Comparison of ENCODE assay signal across 9 mouse cellular contexts in the genomic region with DNA sequence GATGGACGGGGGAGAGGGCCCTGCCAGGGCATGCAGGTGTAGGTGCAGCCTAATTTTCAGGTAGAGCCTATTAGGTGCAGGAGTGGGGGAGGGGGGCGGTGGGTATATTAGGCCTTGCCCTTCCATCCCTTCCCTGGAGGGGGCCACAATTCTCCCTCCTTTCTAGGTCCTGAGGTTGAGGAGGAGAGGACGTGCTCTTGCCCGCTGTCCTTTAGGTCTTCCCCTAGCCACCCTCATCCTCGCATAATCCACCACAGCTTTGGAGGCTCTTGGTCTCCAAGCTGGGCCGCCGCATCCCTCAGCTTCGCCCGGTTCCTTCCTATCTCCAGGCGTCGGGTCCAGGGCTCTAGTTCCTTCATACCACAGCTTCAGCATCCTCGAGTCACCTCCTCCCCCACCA. TPM values are rescaled to one million over a fixed set of nuclear protein-coding genes. Genes with fewer than 3 reads are reported as not detected.
A peak's percentile ranks its signal among the peaks of the same experiment; 100 is the strongest.
DNase-seq lines count a peak whose midpoint lies in the region; ATAC-seq lines count a peak whose summit lies in the region.
"Had no signal": no experiment of that assay in that cellular context is flagged by ENCODE, and none has a peak within 500 bp of the region (broad histone marks: within the 10 kb centered on the region; RNA-seq: fewer than 3 reads in every experiment).

No protein-coding gene starts in this region.

- peak; percentile 23 for DNase-seq in neural tube, embryonic 11.5 days (ENCODE audit: low spot score)
- no peak for DNase-seq in neural tube, embryonic 10.5 days (ENCODE audit: extremely low spot score, low spot score)
- peak; percentile 80 for DNase-seq in cerebellum, adult 9-10 months
- no peak for DNase-seq in hindbrain, embryonic 10.5 days (ENCODE audit: low spot score)
- DNase-seq in midbrain, embryonic 11.5 days (ENCODE audit: low spot score, missing footprints) = no peak
- DNase-seq in right cerebral cortex, postnatal 36 days (ENCODE audit: low spot score in 2 of 2) = no peak
- DNase-seq in adrenal gland, adult 2 months = no peak

- peaks cover 36% of the 10 kb centered on the region for H3K4me1 ChIP-seq in neural tube, embryonic 11.5 days (ENCODE audit: control insufficient read depth, insufficient read depth, low read length)
- peaks cover 70% of the 10 kb centered on the region for H3K4me1 ChIP-seq in hindbrain, embryonic 10.5 days (replicated peaks)
- peaks cover 31% of the 10 kb centered on the region for H3K4me1 ChIP-seq in midbrain, embryonic 11.5 days (ENCODE audit: control insufficient read depth, insufficient read depth, low read length)

- WGBS in neural tube, embryonic 11.5 days = under 1% methylated on average over 12 of the region's 12 CpGs
- WGBS in hindbrain, embryonic 10.5 days = 1% methylated on average over 12 of the region's 12 CpGs
- WGBS in midbrain, embryonic 11.5 days = 2% methylated on average over 12 of the region's 12 CpGs

- no peaks in the 10 kb centered on the region for H3K27me3 ChIP-seq in neural tube, embryonic 11.5 days (ENCODE audit: control insufficient read depth, insufficient read depth, low read length)
- no peaks in the 10 kb centered on the region for H3K27me3 ChIP-seq in hindbrain, embryonic 10.5 days (ENCODE audit: insufficient read depth, poor library complexity, severe bottlenecking)
- no peaks in the 10 kb centered on the region for H3K27me3 ChIP-seq in midbrain, embryonic 11.5 days (ENCODE audit: control insufficient read depth, insufficient read depth, low read length)

- H3K9ac ChIP-seq in neural tube, embryonic 11.5 days (ENCODE audit: low read length) = peak overlapping the region; percentile 75
- peak overlapping the region; percentile 86 for H3K9ac ChIP-seq in midbrain, embryonic 11.5 days (ENCODE audit: low read length)

- peak overlapping the region; percentile 78 for H3K4me2 ChIP-seq in neural tube, embryonic 11.5 days (ENCODE audit: low read depth)
- H3K4me2 ChIP-seq in midbrain, embryonic 11.5 days = peak overlapping the region; percentile 92

- no peak for ATAC-seq in neural tube, embryonic 11.5 days (ENCODE audit: insufficient read depth, low FRiP score, low TSS enrichment)
- no peak for ATAC-seq in midbrain, embryonic 11.5 days (ENCODE audit: low FRiP score)
- no peak for ATAC-seq in megakaryocyte progenitor cell, adult 5-6 weeks (replicated peaks; ENCODE audit: poor library complexity)

- H3K9me3 ChIP-seq in neural tube, embryonic 11.5 days (ENCODE audit: control insufficient read depth, low read length) = no peaks in the 10 kb centered on the region
- H3K9me3 ChIP-seq in hindbrain, embryonic 10.5 days = no peaks in the 10 kb centered on the region
- no peaks in the 10 kb centered on the region for H3K9me3 ChIP-seq in midbrain, embryonic 11.5 days (ENCODE audit: control insufficient read depth, low read length)

- peak overlapping the region; percentile 58 for H3K4me3 ChIP-seq in neural tube, embryonic 11.5 days (ENCODE audit: low read depth, low read length)
- H3K4me3 ChIP-seq in hindbrain, embryonic 10.5 days = peak overlapping the region; percentile 73
- H3K4me3 ChIP-seq in midbrain, embryonic 11.5 days (ENCODE audit: low read depth, low read length) = peak overlapping the region; percentile 65

- H3K36me3 ChIP-seq in neural tube, embryonic 11.5 days (ENCODE audit: control insufficient read depth, insufficient read depth, low read length) = no peaks in the 10 kb centered on the region; the same call in 1 of the 2 replicates
- peaks cover 12% of the 10 kb centered on the region for H3K36me3 ChIP-seq in hindbrain, embryonic 10.5 days
- no peaks in the 10 kb centered on the region for H3K36me3 ChIP-seq in midbrain, embryonic 11.5 days (ENCODE audit: control insufficient read depth, insufficient read depth, low read length)

- peak overlapping the region; percentile 64 for H3K27ac ChIP-seq in neural tube, embryonic 11.5 days (ENCODE audit: low read depth, low read length)
- peak overlapping the region; percentile 99 for H3K27ac ChIP-seq in hindbrain, embryonic 10.5 days
- H3K27ac ChIP-seq in midbrain, embryonic 11.5 days (ENCODE audit: low read depth, low read length) = peak overlapping the region; percentile 78

RNA-seq across cellular contexts. Expression of a gene that starts 0.6 kb away (rescaled TPM):
- 24.8 and 26.1 TPM in 2 replicates for polyA plus RNA-seq in neural tube, embryonic 11.5 days (2014; fragmentation: Nextera tagmentation; extraction: Ambion mirVana)
- polyA plus RNA-seq in hindbrain, embryonic 10.5 days (2016; fragmentation: Nextera tagmentation; extraction: Ambion mirVana) = 27.1 and 35.2 TPM in 2 replicates
- 16.4 and 19.7 TPM in 2 replicates for polyA plus RNA-seq in midbrain, embryonic 11.5 days (2014; fragmentation: Nextera tagmentation; extraction: Ambion mirVana)
- 1.2 TPM in 1 of 2 replicates, not detected in the other for total RNA-seq in megakaryocyte progenitor cell, adult 5-6 weeks (2015)
- total RNA-seq in megakaryocyte progenitor cell, adult 5-6 weeks (2017) = 0.12 and 0.24 TPM in 2 replicates
- total RNA-seq in adrenal gland, adult 2 months (2021) = 10 to 100 TPM in 1 of 2 experiments, 1 to 10 TPM in 1; 5.2 to 15.1 TPM
- polyA plus RNA-seq in adrenal gland, adult 2 months (2012; rRNA removed) = 10.6 and 12.0 TPM in 2 replicates

RNA-seq across cellular contexts. Expression of a gene that starts 1.7 kb away (rescaled TPM):
- 103 and 105 TPM in 2 replicates for polyA plus RNA-seq in neural tube, embryonic 11.5 days (2014; fragmentation: Nextera tagmentation; extraction: Ambion mirVana)
- 132 and 135 TPM in 2 replicates for polyA plus RNA-seq in hindbrain, embryonic 10.5 days (2016; fragmentation: Nextera tagmentation; extraction: Ambion mirVana)
- 91.2 and 96.6 TPM in 2 replicates for polyA plus RNA-seq in midbrain, embryonic 11.5 days (2014; fragmentation: Nextera tagmentation; extraction: Ambion mirVana)
- total RNA-seq in megakaryocyte progenitor cell, adult 5-6 weeks (2015) = 13.1 and 17.4 TPM in 2 replicates
- 22.6 and 26.7 TPM in 2 replicates for total RNA-seq in megakaryocyte progenitor cell, adult 5-6 weeks (2017)
- total RNA-seq in adrenal gland, adult 2 months (2021) = 10 to 100 TPM; 30.5 to 32.5 TPM
- polyA plus RNA-seq in adrenal gland, adult 2 months (2012; rRNA removed) = 60.7 and 64.1 TPM in 2 replicates

RNA-seq across cellular contexts. Expression of a gene that starts 8.4 kb away (rescaled TPM):
- 3.0 and 3.4 TPM in 2 replicates for polyA plus RNA-seq in neural tube, embryonic 11.5 days (2014; fragmentation: Nextera tagmentation; extraction: Ambion mirVana)
- 1.5 and 2.4 TPM in 2 replicates for polyA plus RNA-seq in hindbrain, embryonic 10.5 days (2016; fragmentation: Nextera tagmentation; extraction: Ambion mirVana)
- 0.98 and 1.9 TPM in 2 replicates for polyA plus RNA-seq in midbrain, embryonic 11.5 days (2014; fragmentation: Nextera tagmentation; extraction: Ambion mirVana)
- 7.2 and 8.9 TPM in 2 replicates for total RNA-seq in megakaryocyte progenitor cell, adult 5-6 weeks (2015)
- total RNA-seq in megakaryocyte progenitor cell, adult 5-6 weeks (2017) = 1.2 TPM in 1 of 2 replicates, not detected in the other
- total RNA-seq in adrenal gland, adult 2 months (2021) = 1 to 10 TPM in 1 of 2 experiments, under 1 TPM in 1; 0.62 to 2.1 TPM
- polyA plus RNA-seq in adrenal gland, adult 2 months (2012; rRNA removed) = 2.9 and 4.0 TPM in 2 replicates

RNA-seq across cellular contexts. Expression of a gene that starts 12.8 kb away (rescaled TPM):
- 4.1 and 10.3 TPM in 2 replicates for polyA plus RNA-seq in neural tube, embryonic 11.5 days (2014; fragmentation: Nextera tagmentation; extraction: Ambion mirVana)
- 3.9 and 11.3 TPM in 2 replicates for polyA plus RNA-seq in hindbrain, embryonic 10.5 days (2016; fragmentation: Nextera tagmentation; extraction: Ambion mirVana)
- polyA plus RNA-seq in midbrain, embryonic 11.5 days (2014; fragmentation: Nextera tagmentation; extraction: Ambion mirVana) = 6.7 TPM in 1 of 2 replicates, not detected in the other
- total RNA-seq in megakaryocyte progenitor cell, adult 5-6 weeks (2015) = not detected in 2 replicates
- not detected in 2 replicates for total RNA-seq in megakaryocyte progenitor cell, adult 5-6 weeks (2017)
- not detected for total RNA-seq in adrenal gland, adult 2 months (2021)
- not detected in 2 replicates for polyA plus RNA-seq in adrenal gland, adult 2 months (2012; rRNA removed)
- polyA plus RNA-seq: gonadal fat pad, adult 2 months had no signal

RNA-seq across cellular contexts. Expression of a gene that starts 46.0 kb away (rescaled TPM):
- polyA plus RNA-seq in neural tube, embryonic 11.5 days (2014; fragmentation: Nextera tagmentation; extraction: Ambion mirVana) = 220 and 232 TPM in 2 replicates
- polyA plus RNA-seq in hindbrain, embryonic 10.5 days (2016; fragmentation: Nextera tagmentation; extraction: Ambion mirVana) = 166 and 207 TPM in 2 replicates
- 234 and 255 TPM in 2 replicates for polyA plus RNA-seq in midbrain, embryonic 11.5 days (2014; fragmentation: Nextera tagmentation; extraction: Ambion mirVana)
- 946 and 973 TPM in 2 replicates for total RNA-seq in megakaryocyte progenitor cell, adult 5-6 weeks (2015)
- total RNA-seq in megakaryocyte progenitor cell, adult 5-6 weeks (2017) = 175 and 191 TPM in 2 replicates
- total RNA-seq in adrenal gland, adult 2 months (2021) = 100 to 1,000 TPM; 641 to 760 TPM
- 388 and 545 TPM in 2 replicates for polyA plus RNA-seq in adrenal gland, adult 2 months (2012; rRNA removed)

Comparison
In these comparisons a context has a peak if more than half of its experiments do, and no peak if none do; other contexts are left out.
1. DNase-seq: peak in neural tube, embryonic 11.5 days (single experiment) and cerebellum, adult 9-10 months (single experiment); none in neural tube, embryonic 10.5 days (single experiment), hindbrain, embryonic 10.5 days (single experiment), midbrain, embryonic 11.5 days (single experiment), right cerebral cortex, postnatal 36 days (0 of 2) and adrenal gland, adult 2 months (single experiment).
2. Peak in every context shown above with its lines, with median percentiles within 50 percentile points of each other: H3K27ac ChIP-seq and H3K4me3 ChIP-seq.